Mouse (Mus musculus) lung, postnatal 0 days (tissue): ENCODE data around the gene Pgm2l1.

Experiments used
- CTCF ChIP-seq: IDR thresholded peaks from 2 replicates; pipeline ENCODE4 v1.5.1; 2016; ENCODE audit warnings: antibody characterized with exemption, mild to moderate bottlenecking
- EP300 ChIP-seq: IDR thresholded peaks from 2 replicates; pipeline ENCODE4 v1.6.1; 2016; ENCODE audit warnings: antibody characterized with exemption, mild to moderate bottlenecking, control low read depth

DNA sequence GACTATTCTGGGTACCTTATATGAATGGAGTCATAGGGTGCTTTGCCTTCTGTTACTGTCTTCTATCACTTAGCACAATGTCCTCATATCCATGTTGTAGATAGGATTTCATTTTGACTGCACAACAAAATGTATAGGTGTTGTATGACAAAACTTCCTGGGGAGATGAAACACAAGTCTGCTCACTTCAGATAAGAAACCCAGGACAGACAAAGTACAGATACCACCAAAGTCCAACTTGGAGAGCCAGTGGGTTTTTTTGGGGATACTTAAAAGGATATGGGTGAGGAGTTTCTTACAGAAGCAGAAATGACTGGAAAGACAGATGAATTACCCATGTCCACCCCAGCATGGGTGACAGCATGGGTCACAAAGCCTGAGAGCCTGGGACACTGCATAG lies 6.5 kb downstream of the Pgm2l1 start:
- no peak for TF ChIP-seq CTCF
- TF ChIP-seq EP300 = no peak
